In the genomic region with DNA sequence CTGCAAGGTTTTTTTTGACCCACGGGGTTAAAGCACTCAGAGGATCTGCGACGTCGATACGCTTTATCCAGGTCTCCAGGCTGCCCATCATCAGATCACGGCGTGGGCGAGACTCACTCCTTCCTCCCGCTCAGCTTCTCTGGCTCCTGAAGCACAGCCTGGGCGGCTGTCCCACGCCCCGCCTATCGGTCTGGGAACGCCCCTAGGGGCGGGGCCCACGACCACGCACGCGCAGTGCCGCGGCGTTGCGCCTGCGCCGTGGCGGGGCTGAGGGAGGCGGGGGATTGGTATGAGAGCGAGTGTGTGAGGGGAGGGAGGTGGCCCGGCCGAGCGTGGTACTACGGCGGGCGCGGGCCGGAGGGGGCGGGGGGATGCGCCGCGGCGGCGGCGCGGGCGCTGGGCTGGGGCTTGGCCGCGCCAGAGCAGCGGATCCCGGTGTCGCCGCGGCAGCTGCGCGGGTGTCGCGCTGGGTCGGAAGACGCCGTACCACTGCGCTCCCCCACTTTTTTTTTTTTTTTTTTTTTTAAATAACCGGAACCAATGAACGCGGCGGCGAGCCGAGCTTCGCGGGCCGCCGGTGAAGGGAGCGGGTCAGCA, we compare ENCODE assay signal across 8 mouse cellular contexts. TPM values are rescaled to one million over a fixed set of nuclear protein-coding genes. Genes with fewer than 3 reads are reported as not detected.
A peak's percentile ranks its signal among the peaks of the same experiment; 100 is the strongest.
DNase-seq lines count a peak whose midpoint lies in the region; ATAC-seq and TF ChIP-seq lines count a peak whose summit lies in the region.

Gene Stim2, plus strand, starts transcription at position 354 of the 597 bp plus-strand sequence.

- peak within 1 kb of the TSS; percentile 89 for H3K4me2 ChIP-seq in forebrain, embryonic 16.5 days (ENCODE audit: low read length)
- peak within 1 kb of the TSS; percentile 94 for H3K4me2 ChIP-seq in lung, embryonic 14.5 days

- no peaks in the 10 kb centered on the region for H3K27me3 ChIP-seq in forebrain, embryonic 16.5 days (replicated peaks; ENCODE audit: control insufficient read depth, insufficient read depth, low read length)
- H3K27me3 ChIP-seq in lung, embryonic 14.5 days (ENCODE audit: insufficient read depth, low read length) = no peaks in the 10 kb centered on the region
- H3K27me3 ChIP-seq in thymus, adult 2 months (ENCODE audit: control insufficient read depth, insufficient read depth, low read length) = no peaks in the 10 kb centered on the region

- intact Hi-C loops in heart, postnatal 36 days (cut with DNase I) = loop anchor here (2.0 to 5.0 kb wide), 3 partner anchors 65 to 125 kb away; no protein-coding TSS in a partner anchor

- no peaks in the 10 kb centered on the region for H3K9me3 ChIP-seq in ES-E14 (ENCODE audit: control insufficient read depth, insufficient read depth, low read depth, low read length)
- no peaks in the 10 kb centered on the region for H3K9me3 ChIP-seq in forebrain, embryonic 16.5 days (ENCODE audit: control insufficient read depth, low read length)
- no peaks in the 10 kb centered on the region for H3K9me3 ChIP-seq in lung, embryonic 14.5 days (ENCODE audit: low read depth, low read length)

- H3K36me3 ChIP-seq in ES-E14 (ENCODE audit: control insufficient read depth, insufficient read depth, low read length, poor library complexity, severe bottlenecking) = no peaks in the 10 kb centered on the region
- H3K36me3 ChIP-seq in forebrain, embryonic 16.5 days (ENCODE audit: control insufficient read depth, insufficient read depth) = no peaks in the 10 kb centered on the region
- H3K36me3 ChIP-seq in lung, embryonic 14.5 days (ENCODE audit: insufficient read depth) = no peaks in the 10 kb centered on the region
- H3K36me3 ChIP-seq in thymus, adult 2 months (ENCODE audit: control insufficient read depth, insufficient read depth, low read length) = no peaks in the 10 kb centered on the region

- under 1% methylated on average over 61 of the region's 71 CpGs for WGBS in forebrain, embryonic 16.5 days
- WGBS in lung, embryonic 14.5 days = 1% methylated on average over 59 of the region's 71 CpGs
- under 1% methylated on average over 61 of the region's 71 CpGs for WGBS in olfactory bulb, adult 2 months
- WGBS in thymus, adult 2 months = under 1% methylated on average over 69 of the region's 71 CpGs

- in situ Hi-C loops in ES-E14 (cut with MboI; ENCODE audit: low sequenced_read_pairs in 2 of 2, unreplicated experiment in 2 of 2) = no loop called here

- ATAC-seq in forebrain, embryonic 16.5 days = peak; percentile 94
- ATAC-seq in lung, embryonic 14.5 days (ENCODE audit: insufficient read depth) = peak; percentile 94

- H3K27ac ChIP-seq in ES-E14 (ENCODE audit: insufficient read depth, low read depth, low read length, poor library complexity, severe bottlenecking) = no peak within 1 kb of the TSS
- peak within 1 kb of the TSS; percentile 91 for H3K27ac ChIP-seq in forebrain, embryonic 16.5 days (ENCODE audit: low read length)
- H3K27ac ChIP-seq in layer of hippocampus, adult 2 months = peak within 1 kb of the TSS; percentile 92
- peak within 1 kb of the TSS; percentile 92 for H3K27ac ChIP-seq in lung, embryonic 14.5 days (ENCODE audit: low read depth)
- peak within 1 kb of the TSS; percentile 83 for H3K27ac ChIP-seq in olfactory bulb, adult 2 months (ENCODE audit: insufficient read depth, low read depth, low read length)
- peak within 1 kb of the TSS; percentile 88 for H3K27ac ChIP-seq in thymus, adult 2 months (ENCODE audit: control insufficient read depth, insufficient read depth, low read length)

- TF ChIP-seq POLR2A in olfactory bulb, adult 2 months (IDR thresholded peaks at IDR 0.05; ENCODE audit: insufficient read depth, low read depth, low read length) = peak; percentile 92
- TF ChIP-seq POLR2A in thymus, adult 2 months (IDR thresholded peaks at IDR 0.05; ENCODE audit: control insufficient read depth, extremely low read depth, insufficient read depth, low read length, poor library complexity) = peak; percentile 84

- DNase-seq in ES-E14 (ENCODE audit: low read depth, low spot score) = peak; percentile 75
- DNase-seq in cerebellum, adult 11-12 months = peak; percentile 97
- DNase-seq in heart, postnatal 36 days = peak; percentile 97 to 98
- peak; percentile 95 to 98 for DNase-seq in layer of hippocampus, adult 2 months (ENCODE audit: low spot score in 2 of 2)
- DNase-seq in lung, embryonic 14.5 days = peak; percentile 97
- DNase-seq in thymus, adult 2 months = peak; percentile 96

- TF ChIP-seq CTCF in layer of hippocampus, adult 2 months (conservative IDR thresholded peaks at IDR 0.05) = 0 out of 2 replicates have a peak, but pooled peaks have one; percentile 22
- no peak for TF ChIP-seq CTCF in lung, embryonic 14.5 days (IDR thresholded peaks at IDR 0.05; ENCODE audit: low read depth)
- TF ChIP-seq CTCF in olfactory bulb, adult 2 months (IDR thresholded peaks at IDR 0.05; ENCODE audit: insufficient read depth, low read depth, low read length) = no peak
- peak; percentile 69; the same call in 1 of the 2 replicates for TF ChIP-seq CTCF in thymus, adult 2 months (IDR thresholded peaks at IDR 0.05; ENCODE audit: borderline replicate concordance, control insufficient read depth, extremely low read depth, insufficient read depth, low read length, poor library complexity)

- peak within 1 kb of the TSS; percentile 82 for H3K9ac ChIP-seq in ES-E14 (ENCODE audit: insufficient read depth, low read depth, low read length, poor library complexity, severe bottlenecking)
- H3K9ac ChIP-seq in forebrain, embryonic 16.5 days (replicated peaks; ENCODE audit: low read depth, low read length) = peak within 1 kb of the TSS; percentile 84
- H3K9ac ChIP-seq in lung, embryonic 14.5 days = peak within 1 kb of the TSS; percentile 91

- peak within 1 kb of the TSS; percentile 94 to 95 for H3K4me3 ChIP-seq in ES-E14 (ENCODE audit: insufficient read depth in 1 of 2, low read depth in 1 of 2, low read length in 2 of 2, poor library complexity in 1 of 2, severe bottlenecking in 1 of 2)
- peak within 1 kb of the TSS; percentile 91 for H3K4me3 ChIP-seq in forebrain, embryonic 16.5 days (replicated peaks; ENCODE audit: low read length)
- H3K4me3 ChIP-seq in layer of hippocampus, adult 2 months = peak within 1 kb of the TSS; percentile 94
- peak within 1 kb of the TSS; percentile 91 for H3K4me3 ChIP-seq in lung, embryonic 14.5 days (ENCODE audit: low read depth, low read length)
- peak within 1 kb of the TSS; percentile 95 for H3K4me3 ChIP-seq in olfactory bulb, adult 2 months (ENCODE audit: insufficient read depth, low read depth, low read length)
- H3K4me3 ChIP-seq in thymus, adult 2 months (ENCODE audit: control insufficient read depth, insufficient read depth, low read length) = peak within 1 kb of the TSS; percentile 99

- H3K4me1 ChIP-seq in ES-E14 (ENCODE audit: control insufficient read depth in 2 of 2, insufficient read depth in 2 of 2, low read length in 2 of 2, poor library complexity in 1 of 2) = 0 out of 4 replicates have a peak, but pooled peaks cover 0 to 1% of the 10 kb centered on the region in 2 experiments
- peaks cover 28% of the 10 kb centered on the region for H3K4me1 ChIP-seq in forebrain, embryonic 16.5 days (replicated peaks; ENCODE audit: control insufficient read depth, insufficient read depth, low read length)
- 0 out of 2 replicates have a peak, but pooled peaks cover 2% of the 10 kb centered on the region for H3K4me1 ChIP-seq in lung, embryonic 14.5 days (ENCODE audit: insufficient read depth)
- no peaks in the 10 kb centered on the region for H3K4me1 ChIP-seq in olfactory bulb, adult 2 months (ENCODE audit: control insufficient read depth, insufficient read depth, low read length)
- H3K4me1 ChIP-seq in thymus, adult 2 months (replicated peaks; ENCODE audit: control insufficient read depth, insufficient read depth, low read length) = peaks cover 8% of the 10 kb centered on the region

TF ChIP-seq in ES-E14, 5 proteins besides CTCF, POLR2A, EP300 and RAD21:
- TF ChIP-seq HCFC1 (IDR thresholded peaks at IDR 0.05; ENCODE audit: borderline replicate concordance, insufficient read depth, low read length) = no peak
- TF ChIP-seq ZNF384 (IDR thresholded peaks at IDR 0.05; ENCODE audit: low read depth, low read length) = peak; percentile 80
- TF ChIP-seq CHD2 (IDR thresholded peaks at IDR 0.05; ENCODE audit: low read depth, low read length) = peak; percentile 75; the same call in 1 of the 2 replicates
- no peak for TF ChIP-seq MAFK (IDR thresholded peaks at IDR 0.05; ENCODE audit: insufficient read depth, low read depth, low read length)
TF ChIP-seq in ES-E14: peak in this region for 2.

RNA-seq across cellular contexts. Expression of gene Stim2, which starts in this region (rescaled TPM):
- total RNA-seq in ES-E14 (2012; rRNA removed) = 22.0 and 25.5 TPM in 2 replicates
- 23.2 and 36.1 TPM in 2 replicates for polyA plus RNA-seq in forebrain, embryonic 16.5 days (2015; fragmentation: Nextera tagmentation; extraction: Ambion mirVana)
- 10 to 100 TPM; 14.0 to 17.0 TPM for total RNA-seq in heart, postnatal 36 days (2021)
- 100 to 1,000 TPM; 168 to 172 TPM for total RNA-seq in layer of hippocampus, adult 2 months (2021)
- 28.2 and 30.8 TPM in 2 replicates for polyA plus RNA-seq in lung, embryonic 14.5 days (2014; fragmentation: Nextera tagmentation; extraction: Ambion mirVana)
- polyA plus RNA-seq in olfactory bulb, adult 2 months (2012; ENCODE audit: insufficient read depth, insufficient read length, low replicate concordance, missing spikeins) = not detected in 2 replicates
- polyA plus RNA-seq in thymus, adult 2 months (2012; rRNA removed) = 39.0 and 41.2 TPM in 2 replicates

Comparison
In these comparisons a context has a peak if more than half of its experiments do, and no peak if none do; other contexts are left out.
1. CTCF ChIP-seq: peak in layer of hippocampus, adult 2 months (single experiment) and thymus, adult 2 months (single experiment); none in lung, embryonic 14.5 days (single experiment) and olfactory bulb, adult 2 months (single experiment).
2. Peak in every context shown above with its lines, with median percentiles within 50 percentile points of each other: DNase-seq, H3K4me3 ChIP-seq and H3K9ac ChIP-seq.